Mouse (Mus musculus): ENCODE data around the gene Cdk5rap2. TPM values are rescaled to one million over a fixed set of nuclear protein-coding genes. Genes with fewer than 3 reads are reported as not detected.

The Cdk5rap2 gene
- 10.9 and 13.9 TPM in 2 replicates for polyA plus RNA-seq (2015; fragmentation: Nextera tagmentation; extraction: Ambion mirVana)

DNA sequence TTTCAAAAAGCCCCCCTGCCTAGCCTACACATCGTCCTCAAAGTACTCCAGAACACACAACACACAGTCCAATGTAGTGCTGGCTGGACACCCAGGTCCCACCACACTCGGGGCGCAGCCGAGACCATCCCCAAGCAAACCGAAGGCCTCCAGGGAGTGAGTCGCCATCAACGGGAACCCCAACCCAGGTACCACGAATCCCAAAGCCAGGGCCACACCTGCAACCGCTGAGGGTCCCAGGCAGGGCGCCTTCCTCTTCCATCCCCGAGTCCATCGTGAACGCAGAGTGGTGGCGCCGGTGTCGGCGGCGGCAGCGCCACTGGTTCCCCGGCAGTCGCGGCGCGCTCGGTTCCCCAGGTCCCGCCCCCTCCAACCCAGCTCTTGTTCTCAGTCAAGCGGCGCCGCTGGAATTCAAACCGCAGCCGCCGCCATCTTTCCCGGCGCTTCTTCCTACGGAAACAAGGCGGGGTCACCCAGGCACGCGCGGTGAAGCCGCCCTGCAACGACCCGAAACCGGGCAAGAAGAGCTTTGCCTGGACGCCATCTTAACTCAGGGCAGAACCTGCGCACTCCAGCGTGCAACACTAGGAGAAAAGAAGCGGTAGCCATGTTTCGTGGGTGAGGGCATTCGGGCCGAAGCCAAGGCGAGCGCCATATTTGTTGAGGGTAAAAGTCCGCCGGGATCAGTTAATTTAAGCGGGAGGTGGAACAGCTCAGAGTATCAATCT, at the start of gene Cdk5rap2:
Cdk5rap2 (minus strand) TSS at position 450 of the 728 bp plus-strand sequence.
- H3K9me3 ChIP-seq = no peaks in the 10 kb centered on the region
- H3K27me3 ChIP-seq (replicated peaks) = no peaks in the 10 kb centered on the region
- peak within 1 kb of the TSS; percentile 67 for H3K9ac ChIP-seq
- peak within 1 kb of the TSS; percentile 72 for H3K4me2 ChIP-seq (replicated peaks)
- H3K4me1 ChIP-seq (replicated peaks) = peaks cover 9% of the 10 kb centered on the region; the same call in 1 of the 2 replicates
- peak; percentile 99 for ATAC-seq
- WGBS = under 1% methylated on average over 55 of the region's 55 CpGs
- no peaks in the 10 kb centered on the region for H3K36me3 ChIP-seq
- H3K27ac ChIP-seq = peak within 1 kb of the TSS; percentile 45
- peak within 1 kb of the TSS; percentile 67 for H3K4me3 ChIP-seq (replicated peaks)

DNA sequence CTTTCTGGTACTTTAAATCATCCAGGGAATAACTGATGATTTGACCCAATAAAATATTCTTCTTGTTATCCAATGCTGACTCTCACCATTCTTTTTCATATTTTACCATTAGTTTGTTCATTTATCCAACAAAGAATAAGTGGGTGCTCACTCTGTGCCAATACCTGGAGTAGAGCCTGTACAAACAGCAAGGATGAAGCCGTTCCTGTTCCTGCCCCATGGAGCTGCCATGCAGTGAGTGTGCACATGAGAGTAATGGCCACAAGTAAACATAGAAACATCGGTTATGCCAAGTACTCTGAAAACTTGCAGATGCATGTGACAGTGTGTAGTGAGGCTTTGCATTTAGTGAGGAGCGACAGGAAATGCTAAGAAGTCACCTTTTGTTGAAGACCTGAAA, 41.9 kb upstream of the Cdk5rap2 start:
- Histone ChIP-seq H3K27ac (no peak overlapping the region), H3K9ac (no peak overlapping the region), H3K4me1 (replicated peaks) (no peaks in the 10 kb centered on the region), H3K4me3 (replicated peaks) (no peak overlapping the region), H3K36me3 (no peaks in the 10 kb centered on the region), H3K27me3 (replicated peaks) (no peaks in the 10 kb centered on the region), H3K4me2 (replicated peaks) (no peak overlapping the region), H3K9me3 (no peaks in the 10 kb centered on the region)
- 77% methylated on average over 3 of the region's 3 CpGs for WGBS
- no peak for ATAC-seq

DNA sequence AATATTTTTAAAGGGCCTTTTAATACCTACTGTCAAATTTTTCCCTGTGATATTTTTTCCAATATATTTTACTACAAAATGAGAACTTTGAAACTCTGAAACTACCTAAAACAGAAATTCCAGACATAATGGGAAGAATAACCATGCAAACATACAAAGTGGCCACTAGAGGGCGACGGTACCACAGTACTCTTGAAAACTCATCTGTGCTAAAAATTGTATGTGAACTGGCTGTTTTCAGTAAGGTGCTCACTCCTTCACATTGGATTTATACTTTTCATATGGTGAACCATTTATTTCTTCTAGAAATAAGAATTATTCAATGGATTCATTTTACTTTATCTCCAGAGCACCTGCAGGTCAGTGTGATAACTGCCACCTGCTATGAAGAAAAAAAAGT, 41.5 kb upstream of the Cdk5rap2 start:
- ATAC-seq = no peak
- H3K27ac ChIP-seq = no peak overlapping the region
- H3K9me3 ChIP-seq = no peaks in the 10 kb centered on the region
- H3K27me3 ChIP-seq (replicated peaks) = no peaks in the 10 kb centered on the region
- no peak overlapping the region for H3K4me3 ChIP-seq (replicated peaks)
- H3K4me1 ChIP-seq (replicated peaks) = no peaks in the 10 kb centered on the region
- H3K36me3 ChIP-seq = no peaks in the 10 kb centered on the region
- no peak overlapping the region for H3K9ac ChIP-seq
- H3K4me2 ChIP-seq (replicated peaks) = no peak overlapping the region
- WGBS = 0% methylated on average over 2 of the region's 2 CpGs

DNA sequence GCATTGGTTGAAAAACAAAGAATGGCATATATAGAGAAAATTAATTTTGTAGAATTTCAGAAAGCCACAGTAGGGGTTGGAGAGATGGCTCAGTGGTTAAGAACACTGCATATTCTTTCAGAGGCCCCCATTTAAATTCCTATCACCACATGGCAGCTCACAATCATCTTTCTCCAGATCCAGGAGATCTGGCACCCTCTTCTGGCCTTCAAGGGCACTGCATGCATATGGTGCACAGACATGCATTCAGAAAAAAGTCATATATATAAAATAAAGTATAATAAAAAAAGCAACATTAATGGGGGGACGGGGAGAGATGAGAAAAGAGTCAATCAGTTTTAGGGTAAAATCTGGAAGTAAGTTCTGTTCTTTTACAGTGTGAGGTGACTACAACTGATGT, 39.4 kb upstream of the Cdk5rap2 start:
- H3K4me3 ChIP-seq (replicated peaks) = no peak overlapping the region
- no peaks in the 10 kb centered on the region for H3K9me3 ChIP-seq
- H3K27me3 ChIP-seq (replicated peaks) = no peaks in the 10 kb centered on the region
- H3K4me1 ChIP-seq (replicated peaks) = no peaks in the 10 kb centered on the region
- no peak overlapping the region for H3K4me2 ChIP-seq (replicated peaks)
- H3K9ac ChIP-seq = no peak overlapping the region
- no peak overlapping the region for H3K27ac ChIP-seq
- WGBS = 94% methylated on average over 1 of the region's 1 CpGs
- ATAC-seq = no peak
- no peaks in the 10 kb centered on the region for H3K36me3 ChIP-seq

DNA sequence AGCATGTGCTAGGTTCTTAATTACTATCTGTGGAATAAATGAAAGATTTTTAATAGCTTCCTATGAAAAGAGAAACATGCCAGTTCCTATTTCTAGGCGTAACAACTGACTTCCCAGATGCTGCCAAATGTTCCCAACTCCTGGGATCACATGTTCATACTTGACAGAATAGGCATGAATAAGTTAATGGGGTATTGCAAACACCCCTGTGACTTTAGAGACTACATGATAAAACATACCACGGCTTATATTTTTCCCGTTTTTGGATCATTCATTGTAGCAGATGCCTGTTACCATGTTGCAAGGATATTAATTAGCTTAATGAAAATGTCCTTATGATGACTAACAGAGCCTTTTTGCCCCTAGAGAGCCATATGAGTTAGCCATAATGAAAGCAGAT, 36.5 kb upstream of the Cdk5rap2 start:
- H3K4me1 ChIP-seq (replicated peaks) = no peaks in the 10 kb centered on the region

DNA sequence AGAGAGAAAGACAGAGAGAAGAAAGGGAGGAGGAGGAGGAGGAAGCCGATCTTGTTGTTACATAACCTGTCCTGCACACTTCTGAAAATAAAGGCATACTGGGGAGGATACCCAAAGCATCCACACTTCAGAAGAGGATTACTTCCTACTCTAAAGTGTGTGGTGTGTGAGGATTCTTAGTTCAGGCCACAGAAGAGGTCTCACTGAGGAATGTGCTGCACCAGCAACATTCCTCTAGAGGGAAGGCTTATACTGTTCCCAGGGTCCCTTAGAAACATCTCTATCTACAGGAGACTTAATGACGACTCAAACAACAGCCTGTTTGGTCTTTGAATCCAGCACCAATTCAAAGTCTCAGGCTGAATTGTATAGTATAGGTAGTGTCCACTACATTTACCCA, 10.0 kb upstream of the Cdk5rap2 start:
- WGBS = 59% methylated on average over 2 of the region's 2 CpGs

More for the DNA sequence above, 36.5 kb upstream of the Cdk5rap2 start:
- no peak overlapping the region for H3K4me2 ChIP-seq (replicated peaks)
- WGBS = 89% methylated on average over 3 of the region's 3 CpGs
- no peaks in the 10 kb centered on the region for H3K9me3 ChIP-seq
- H3K27me3 ChIP-seq (replicated peaks) = no peaks in the 10 kb centered on the region
- no peak overlapping the region for H3K9ac ChIP-seq
- no peak for ATAC-seq
- no peak overlapping the region for H3K27ac ChIP-seq
- H3K36me3 ChIP-seq = no peaks in the 10 kb centered on the region
- no peak overlapping the region for H3K4me3 ChIP-seq (replicated peaks)

DNA sequence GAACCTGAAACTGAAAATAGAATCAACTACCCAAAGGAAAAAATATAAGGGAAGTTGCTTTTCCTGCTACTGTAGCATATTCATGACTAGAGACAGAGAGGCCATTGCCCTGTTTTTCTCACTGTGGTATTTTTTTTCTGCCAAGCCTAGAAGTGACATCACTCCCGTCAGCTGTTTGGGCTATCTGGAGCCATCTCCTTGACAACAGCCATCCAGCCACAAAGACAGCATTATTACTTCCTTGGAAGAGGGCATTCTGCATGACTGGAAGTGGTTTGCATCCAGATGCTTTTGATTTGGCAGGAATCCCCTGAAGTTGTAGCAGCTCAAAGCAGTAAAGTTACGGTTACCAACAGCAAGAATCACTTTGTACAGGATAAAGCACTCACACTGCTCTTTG, 1.9 kb upstream of the Cdk5rap2 start:
- no peaks in the 10 kb centered on the region for H3K36me3 ChIP-seq
- H3K9me3 ChIP-seq = no peaks in the 10 kb centered on the region
- H3K4me1 ChIP-seq (replicated peaks) = peaks cover 9% of the 10 kb centered on the region; the same call in 1 of the 2 replicates
- WGBS = 65% methylated on average over 2 of the region's 2 CpGs
- H3K4me2 ChIP-seq (replicated peaks) = no peak overlapping the region
- no peak for ATAC-seq
- no peak overlapping the region for H3K27ac ChIP-seq
- H3K4me3 ChIP-seq (replicated peaks) = no peak overlapping the region
- H3K9ac ChIP-seq = no peak overlapping the region
- H3K27me3 ChIP-seq (replicated peaks) = no peaks in the 10 kb centered on the region

More for the DNA sequence above, 10.0 kb upstream of the Cdk5rap2 start:
- Histone ChIP-seq H3K36me3 (no peaks in the 10 kb centered on the region), H3K4me3 (replicated peaks) (no peak overlapping the region), H3K4me1 (replicated peaks) (no peaks in the 10 kb centered on the region), H3K4me2 (replicated peaks) (no peak overlapping the region), H3K27ac (no peak overlapping the region), H3K9me3 (no peaks in the 10 kb centered on the region), H3K9ac (no peak overlapping the region), H3K27me3 (replicated peaks) (no peaks in the 10 kb centered on the region)
- no peak for ATAC-seq

DNA sequence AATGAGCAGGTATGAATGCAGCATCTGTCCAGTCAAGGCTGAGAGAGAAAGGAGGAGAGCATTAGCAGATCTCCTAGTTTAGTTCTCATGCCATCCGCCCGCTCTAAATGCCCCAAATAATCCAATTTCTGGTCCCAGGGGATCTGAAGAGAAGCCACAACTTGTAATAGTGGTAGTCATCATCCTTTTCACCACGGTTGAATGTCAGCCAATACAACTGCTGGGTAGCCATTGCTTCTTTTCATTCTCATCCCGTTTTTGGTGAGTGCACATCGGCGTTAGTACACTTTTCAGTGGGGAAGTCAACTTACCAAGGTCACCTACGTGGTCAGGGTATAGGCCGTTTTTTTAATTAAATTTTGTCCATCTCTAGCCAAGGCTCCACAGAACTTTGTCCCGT, 787 bp downstream of the Cdk5rap2 start:
- 19% methylated on average over 9 of the region's 9 CpGs for WGBS
- ATAC-seq = no peak
- 0 out of 2 replicates have a peak overlapping the region, but pooled peaks have one; percentile 67 for H3K9ac ChIP-seq

DNA sequence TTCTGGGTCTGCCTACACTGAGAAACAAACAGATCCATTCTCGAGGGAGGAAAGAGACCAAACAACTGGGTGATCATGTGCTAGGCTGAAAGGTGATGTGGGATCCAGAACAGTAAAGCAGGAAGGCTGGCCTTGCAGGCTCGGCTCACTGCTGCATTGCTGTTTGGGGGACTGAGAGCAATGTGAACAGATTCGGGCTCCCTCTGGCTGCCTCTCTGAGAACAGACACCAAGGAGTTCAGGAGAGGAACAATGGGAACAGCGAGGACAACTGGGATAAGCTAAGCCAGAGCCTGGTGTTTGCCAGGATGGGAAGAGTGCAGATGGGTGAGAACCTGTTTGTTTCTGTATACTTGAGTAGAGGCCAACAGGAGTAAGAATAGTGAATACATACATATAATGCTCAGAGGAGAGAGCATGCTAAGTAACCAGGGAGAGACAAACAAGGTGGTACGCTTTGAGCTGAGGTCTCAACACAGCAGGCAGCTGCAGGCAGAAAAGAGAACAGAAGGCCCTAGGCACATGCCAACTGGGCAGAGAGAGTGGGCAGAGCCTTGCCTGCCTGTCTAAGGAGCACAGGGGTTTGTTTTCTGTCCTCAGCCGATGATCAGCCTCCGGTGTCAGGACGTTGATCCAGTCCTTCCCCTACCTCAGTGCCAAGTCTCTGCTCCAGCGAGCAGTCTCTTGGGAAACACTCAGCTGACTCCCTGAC, 8.0 kb downstream of the Cdk5rap2 start:
- ATAC-seq = no peak
- H3K4me1 ChIP-seq (replicated peaks) = no peaks in the 10 kb centered on the region
- H3K27ac ChIP-seq = no peak overlapping the region
- H3K4me2 ChIP-seq (replicated peaks) = no peak overlapping the region
- no peak overlapping the region for H3K9ac ChIP-seq
- H3K9me3 ChIP-seq = no peaks in the 10 kb centered on the region
- H3K4me3 ChIP-seq (replicated peaks) = no peak overlapping the region
- no peaks in the 10 kb centered on the region for H3K27me3 ChIP-seq (replicated peaks)
- peaks cover 10% of the 10 kb centered on the region for H3K36me3 ChIP-seq
- WGBS = 59% methylated on average over 9 of the region's 9 CpGs

More for the DNA sequence above, 787 bp downstream of the Cdk5rap2 start:
- Histone ChIP-seq H3K9me3 (no peaks in the 10 kb centered on the region), H3K4me2 (replicated peaks) (peak overlapping the region; percentile 72), H3K36me3 (no peaks in the 10 kb centered on the region), H3K27me3 (replicated peaks) (no peaks in the 10 kb centered on the region), H3K27ac (no peak overlapping the region), H3K4me3 (replicated peaks) (peak overlapping the region; percentile 67), H3K4me1 (replicated peaks) (peaks cover 9% of the 10 kb centered on the region; the same call in 1 of the 2 replicates)

DNA sequence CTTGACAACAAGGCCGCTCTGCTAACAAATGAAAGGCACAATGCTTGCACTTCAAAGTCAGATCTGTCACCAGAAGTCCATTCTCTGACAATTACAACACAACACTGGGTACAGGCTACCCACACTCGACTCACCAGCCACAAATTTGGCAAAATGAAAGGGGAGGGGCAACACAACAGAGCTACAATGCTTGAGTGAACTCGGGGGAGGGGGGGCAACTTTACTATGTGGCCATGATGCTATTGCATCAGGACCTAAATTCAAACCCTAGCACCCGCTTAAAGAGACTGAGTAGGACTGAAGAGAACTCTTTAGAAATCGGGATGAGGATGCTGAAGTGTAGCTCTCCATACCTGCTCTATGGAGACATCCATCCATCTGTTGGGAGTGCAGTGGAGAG, 10.8 kb downstream of the Cdk5rap2 start:
- 81% methylated on average over 5 of the region's 5 CpGs for WGBS
- H3K9ac ChIP-seq = no peak overlapping the region
- H3K27ac ChIP-seq = no peak overlapping the region
- H3K27me3 ChIP-seq (replicated peaks) = no peaks in the 10 kb centered on the region
- no peak for ATAC-seq
- peaks cover 10% of the 10 kb centered on the region for H3K36me3 ChIP-seq
- no peak overlapping the region for H3K4me3 ChIP-seq (replicated peaks)
- H3K4me2 ChIP-seq (replicated peaks) = no peak overlapping the region
- no peaks in the 10 kb centered on the region for H3K4me1 ChIP-seq (replicated peaks)
- no peaks in the 10 kb centered on the region for H3K9me3 ChIP-seq

DNA sequence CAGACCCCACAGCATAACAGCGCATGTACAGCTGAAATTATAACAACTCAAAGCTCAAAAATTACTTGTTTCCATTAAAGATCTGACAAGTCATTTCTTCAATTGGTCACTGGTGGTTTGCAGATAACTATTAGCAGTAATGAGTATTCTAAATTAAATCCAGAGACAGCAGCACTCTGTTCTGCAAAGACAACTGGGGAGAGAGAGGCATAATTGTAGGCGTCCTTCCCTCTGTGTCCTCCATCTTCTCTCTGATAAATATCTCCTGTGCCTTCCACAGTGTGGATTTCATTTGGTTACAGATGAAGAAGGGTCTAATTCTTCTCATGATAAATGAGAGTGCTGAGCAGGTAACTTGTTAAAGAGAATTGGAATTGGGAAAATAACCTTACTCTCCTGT, 11.2 kb downstream of the Cdk5rap2 start:
- H3K27ac ChIP-seq = no peak overlapping the region
- no peaks in the 10 kb centered on the region for H3K4me1 ChIP-seq (replicated peaks)
- no peaks in the 10 kb centered on the region for H3K9me3 ChIP-seq
- H3K36me3 ChIP-seq = peaks cover 10% of the 10 kb centered on the region
- no peak overlapping the region for H3K4me3 ChIP-seq (replicated peaks)
- WGBS = 84% methylated on average over 2 of the region's 2 CpGs
- no peak for ATAC-seq
- H3K27me3 ChIP-seq (replicated peaks) = no peaks in the 10 kb centered on the region
- no peak overlapping the region for H3K4me2 ChIP-seq (replicated peaks)
- no peak overlapping the region for H3K9ac ChIP-seq

DNA sequence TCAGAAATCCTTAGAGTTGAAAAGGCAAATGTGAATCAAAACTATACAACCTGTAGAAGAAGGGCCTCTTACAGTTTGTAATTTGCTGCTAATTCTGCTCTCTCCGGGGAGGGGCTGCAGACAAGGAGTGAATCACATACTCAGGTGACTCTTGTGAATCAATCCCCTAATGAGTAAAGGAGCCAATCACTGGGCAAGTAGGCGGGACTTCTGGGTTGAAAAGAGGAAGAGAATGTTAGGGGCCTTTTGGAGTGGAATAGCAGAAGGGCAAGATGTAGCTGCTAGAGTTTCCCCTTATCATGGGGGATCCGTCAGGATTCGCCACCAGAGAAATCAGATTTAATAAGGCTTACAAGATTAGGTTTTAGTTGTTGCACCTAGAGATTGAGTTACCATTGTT, 12.2 kb downstream of the Cdk5rap2 start:
- Histone ChIP-seq H3K27ac (no peak overlapping the region), H3K27me3 (replicated peaks) (no peaks in the 10 kb centered on the region), H3K4me2 (replicated peaks) (no peak overlapping the region), H3K4me3 (replicated peaks) (no peak overlapping the region), H3K9ac (no peak overlapping the region), H3K36me3 (peaks cover 7% of the 10 kb centered on the region), H3K9me3 (no peaks in the 10 kb centered on the region), H3K4me1 (replicated peaks) (no peaks in the 10 kb centered on the region)
- WGBS = 90% methylated on average over 4 of the region's 4 CpGs
- no peak for ATAC-seq
